In genomic region chr19:55749532-55749931, GRCm38 (mm10) we compare ENCODE assay signal across 10 mouse cellular contexts. TPM values are rescaled to one million over a fixed set of nuclear protein-coding genes. Genes with fewer than 3 reads are reported as not detected.
DNase-seq lines count a peak whose midpoint lies in the region; ATAC-seq and TF ChIP-seq lines count a peak whose summit lies in the region.
"Had no signal": no experiment of that assay in that cellular context is flagged by ENCODE, and none has a peak within 500 bp of the region (broad histone marks: within the 10 kb centered on the region; RNA-seq: fewer than 3 reads in every experiment).

No protein-coding gene starts in this region.

- no peaks in the 10 kb centered on the region for H3K36me3 ChIP-seq in heart, postnatal 0 days (replicated peaks; ENCODE audit: control insufficient read depth, insufficient read depth, low read length)
- H3K36me3 ChIP-seq in hindbrain, embryonic 15.5 days, result no peaks in the 10 kb centered on the region

- peak overlapping the region; percentile 71; the same call in 1 of the 2 replicates for H3K27ac ChIP-seq in heart, postnatal 0 days (ENCODE audit: low read depth)
- no peak overlapping the region for H3K27ac ChIP-seq in hindbrain, embryonic 15.5 days (replicated peaks)

- no peak for ATAC-seq in heart, postnatal 0 days (ENCODE audit: insufficient read depth, low read depth)
- no peak for ATAC-seq in hindbrain, embryonic 15.5 days (ENCODE audit: low FRiP score, low read depth)

- TF ChIP-seq POLR2A in lung, adult 2 months (IDR thresholded peaks at IDR 0.05; ENCODE audit: borderline replicate concordance, extremely low read depth, low read depth, low read length), result no peak

- no peak for TF ChIP-seq EP300 in heart, postnatal 0 days (IDR thresholded peaks at IDR 0.05; ENCODE audit: low read depth)

- WGBS in heart, postnatal 0 days, result 49% methylated on average over 7 of the region's 7 CpGs
- WGBS in hindbrain, embryonic 15.5 days, result 18% methylated on average over 7 of the region's 7 CpGs
- 74% methylated on average over 7 of the region's 7 CpGs for WGBS in lung, adult 2 months

- no peak for DNase-seq in heart, postnatal 0 days (ENCODE audit: low spot score)
- no peak for DNase-seq in heart, postnatal 14 days
- peak; percentile 63 for DNase-seq in embryo, embryonic 11 days
- DNase-seq in neural tube, embryonic 10.5 days (ENCODE audit: extremely low spot score, low spot score), result peak; percentile 34
- no peak for DNase-seq in layer of hippocampus, adult 8-10 months (ENCODE audit: low spot score in 2 of 2)
- DNase-seq in gastrocnemius, postnatal 14 days, result no peak
- DNase-seq in lung, adult 2 months, result no peak
- DNase-seq: adrenal gland, postnatal 14 days; heart, postnatal 36 days had no signal

- TF ChIP-seq CTCF in heart, postnatal 0 days (IDR thresholded peaks at IDR 0.05; ENCODE audit: low read depth), result no peak
- no peak for TF ChIP-seq CTCF in lung, adult 2 months (IDR thresholded peaks at IDR 0.05; ENCODE audit: insufficient read depth, low read length)

- no peak overlapping the region; the same call in 1 of the 2 replicates for H3K4me2 ChIP-seq in heart, postnatal 0 days (ENCODE audit: low read depth, low read length)
- H3K4me2 ChIP-seq in hindbrain, embryonic 15.5 days, result peak overlapping the region; percentile 18; the same call in 1 of the 2 replicates

- intact Hi-C loops in heart, postnatal 14 days (cut with DNase I), result loop anchor here (5.0 to 10.0 kb wide), 3 partner anchors 33 to 385 kb away; no protein-coding TSS in a partner anchor
- intact Hi-C loops in gastrocnemius, postnatal 14 days (cut with DNase I; ENCODE audit: low total_unique reads), result loop anchor here (10.0 kb wide), 1 partner anchor 125 kb away; no protein-coding TSS in a partner anchor

- H3K9ac ChIP-seq in heart, postnatal 0 days (replicated peaks; ENCODE audit: low read depth, low read length), result no peak overlapping the region
- H3K9ac ChIP-seq in hindbrain, embryonic 15.5 days, result no peak overlapping the region

- H3K4me3 ChIP-seq in heart, postnatal 0 days (ENCODE audit: low read depth, low read length), result no peak overlapping the region
- H3K4me3 ChIP-seq in hindbrain, embryonic 15.5 days, result no peak overlapping the region
- no peak overlapping the region for H3K4me3 ChIP-seq in lung, adult 2 months (replicated peaks; ENCODE audit: extremely low read depth, low read depth, low read length)

- no peaks in the 10 kb centered on the region for H3K9me3 ChIP-seq in heart, postnatal 0 days (replicated peaks; ENCODE audit: control insufficient read depth, low read length)
- H3K9me3 ChIP-seq in hindbrain, embryonic 15.5 days, result no peaks in the 10 kb centered on the region

- peaks cover 47% of the 10 kb centered on the region for H3K4me1 ChIP-seq in heart, postnatal 0 days (ENCODE audit: control insufficient read depth, insufficient read depth)
- peaks cover 44% of the 10 kb centered on the region for H3K4me1 ChIP-seq in hindbrain, embryonic 15.5 days (replicated peaks)
- H3K4me1 ChIP-seq in lung, adult 2 months (ENCODE audit: control insufficient read depth, insufficient read depth, low read length), result no peaks in the 10 kb centered on the region; the same call in 1 of the 2 replicates

- H3K27me3 ChIP-seq in heart, postnatal 0 days (ENCODE audit: control insufficient read depth, insufficient read depth, low read length), result no peaks in the 10 kb centered on the region
- H3K27me3 ChIP-seq in hindbrain, embryonic 15.5 days, result peaks cover 37% of the 10 kb centered on the region

RNA-seq across cellular contexts. Expression of gene Tcf7l2, which starts 7.9 kb away (rescaled TPM):
- 2.9 and 3.0 TPM in 2 replicates for total RNA-seq in heart, postnatal 0 days (2014; rRNA removed; ENCODE audit: low replicate concordance)
- 38.6 and 42.5 TPM in 2 replicates for polyA plus RNA-seq in heart, postnatal 0 days (2015; fragmentation: Nextera tagmentation; extraction: Ambion mirVana)
- 10 to 100 TPM; 15.7 to 22.7 TPM for total RNA-seq in heart, postnatal 14 days (2021)
- polyA plus RNA-seq in hindbrain, embryonic 15.5 days (2015; fragmentation: Nextera tagmentation; extraction: Ambion mirVana), result 31.9 and 97.2 TPM in 2 replicates
- 10 to 100 TPM in 2 of 4 experiments, 1 to 10 TPM in 2; 7.6 to 12.1 (median 9.9) TPM for total RNA-seq in layer of hippocampus, adult 8-10 months (2022)
- 10 to 100 TPM; 10.7 to 12.9 TPM for total RNA-seq in gastrocnemius, postnatal 14 days (2021)
- polyA plus RNA-seq in lung, adult 2 months (2012; rRNA removed), result 18.5 and 19.9 TPM in 2 replicates

Comparison
In these comparisons a context has a peak if more than half of its experiments do, and no peak if none do; other contexts are left out.
1. DNase-seq: peak in embryo, embryonic 11 days (single experiment) and neural tube, embryonic 10.5 days (single experiment); none in heart, postnatal 0 days (single experiment), heart, postnatal 14 days (0 of 2), layer of hippocampus, adult 8-10 months (0 of 2), gastrocnemius, postnatal 14 days (single experiment) and lung, adult 2 months (single experiment).